ENCODE assay signal across 18 mouse cellular contexts in genomic region chr1:179031581-179031980, GRCm38 (mm10).
DNase-seq lines count a peak whose midpoint lies in the region; ATAC-seq and TF ChIP-seq lines count a peak whose summit lies in the region.
"Had no signal": no experiment of that assay in that cellular context is flagged by ENCODE, and none has a peak within 500 bp of the region (broad histone marks: within the 10 kb centered on the region; RNA-seq: fewer than 3 reads in every experiment).

No protein-coding gene starts in this region.

- H3K9ac ChIP-seq in hindbrain, postnatal 0 days (replicated peaks; ENCODE audit: low read length), result no peak overlapping the region
- H3K9ac ChIP-seq: embryonic facial prominence, embryonic 12.5 days; forebrain, embryonic 12.5 days; heart, embryonic 12.5 days; hindbrain, embryonic 15.5 days had no signal

- peaks cover 15% of the 10 kb centered on the region for H3K4me1 ChIP-seq in cerebellum, adult 2 months (ENCODE audit: control insufficient read depth, insufficient read depth, low read length)
- no peaks in the 10 kb centered on the region for H3K4me1 ChIP-seq in hindbrain, postnatal 0 days (ENCODE audit: insufficient read depth, low read length)
- H3K4me1 ChIP-seq: embryonic facial prominence, embryonic 12.5 days; hindbrain, embryonic 15.5 days had no signal

- 38% methylated on average over 5 of the region's 5 CpGs for WGBS in cerebellum, adult 2 months
- WGBS in hindbrain, postnatal 0 days, result 91% methylated on average over 5 of the region's 5 CpGs

- no peak for TF ChIP-seq POLR2A in cerebellum, adult 2 months (IDR thresholded peaks at IDR 0.05; ENCODE audit: borderline replicate concordance, insufficient read depth, low read length)

- peak; percentile 60 for DNase-seq in heart, adult 11 months
- DNase-seq in heart, postnatal 14 days, result no peak
- peak; percentile 61 to 73 for DNase-seq in cerebellum, adult 2 months
- DNase-seq in cerebellum, adult 9-11 months, result peak; percentile 66
- no peak for DNase-seq in thymus, adult 18-20 months
- no peak for DNase-seq in hindbrain, postnatal 0 days (ENCODE audit: low spot score)
- no peak for DNase-seq in adrenal gland, adult (ENCODE audit: inconsistent age in 2 of 2, low spot score in 1 of 2)
- DNase-seq: adrenal gland, postnatal 10 days; gastrocnemius, postnatal 14 days; heart, postnatal 36 days; kidney, adult 8-10 months had no signal

- intact Hi-C loops in heart, postnatal 14 days (cut with DNase I), result no loop called here

- no peak overlapping the region for H3K27ac ChIP-seq in cerebellum, adult 2 months (ENCODE audit: insufficient read depth, low read length)
- no peak overlapping the region for H3K27ac ChIP-seq in hindbrain, postnatal 0 days
- H3K27ac ChIP-seq: embryonic facial prominence, embryonic 12.5 days; forebrain, embryonic 12.5 days; hindbrain, embryonic 15.5 days had no signal

- no peaks in the 10 kb centered on the region for H3K36me3 ChIP-seq in hindbrain, postnatal 0 days (ENCODE audit: insufficient read depth, low read length)
- H3K36me3 ChIP-seq: embryonic facial prominence, embryonic 12.5 days; forebrain, embryonic 12.5 days; heart, embryonic 12.5 days; hindbrain, embryonic 15.5 days had no signal

- no peak overlapping the region for H3K4me2 ChIP-seq in hindbrain, postnatal 0 days (ENCODE audit: low read depth, low read length)
- H3K4me2 ChIP-seq: embryonic facial prominence, embryonic 12.5 days; forebrain, embryonic 12.5 days; heart, embryonic 12.5 days; hindbrain, embryonic 15.5 days had no signal

- H3K9me3 ChIP-seq in hindbrain, postnatal 0 days (ENCODE audit: low read length), result no peaks in the 10 kb centered on the region
- H3K9me3 ChIP-seq: embryonic facial prominence, embryonic 12.5 days; forebrain, embryonic 12.5 days; heart, embryonic 12.5 days; hindbrain, embryonic 15.5 days had no signal

- H3K4me3 ChIP-seq in cerebellum, adult 2 months (replicated peaks; ENCODE audit: insufficient read depth, low read depth, low read length), result no peak overlapping the region
- H3K4me3 ChIP-seq in hindbrain, postnatal 0 days (ENCODE audit: low read length), result no peak overlapping the region
- H3K4me3 ChIP-seq: embryonic facial prominence, embryonic 12.5 days; forebrain, embryonic 12.5 days; heart, embryonic 12.5 days; hindbrain, embryonic 15.5 days had no signal

- no peak for TF ChIP-seq CTCF in cerebellum, adult 2 months (IDR thresholded peaks at IDR 0.05; ENCODE audit: borderline replicate concordance, insufficient read depth, low read depth, low read length)
- TF ChIP-seq CTCF in hindbrain, postnatal 0 days (IDR thresholded peaks at IDR 0.05; ENCODE audit: low read depth), result no peak

- no peak for ATAC-seq in hindbrain, postnatal 0 days
- ATAC-seq: forebrain, embryonic 16.5 days; inflammation-experienced regulatory T-cells, adult 6 months; intestine, postnatal 0 days had no signal

- no peaks in the 10 kb centered on the region for H3K27me3 ChIP-seq in cerebellum, adult 2 months (ENCODE audit: control insufficient read depth, insufficient read depth, low read length)
- H3K27me3 ChIP-seq in hindbrain, postnatal 0 days (ENCODE audit: insufficient read depth, low read length), result no peaks in the 10 kb centered on the region
- H3K27me3 ChIP-seq: embryonic facial prominence, embryonic 12.5 days; heart, embryonic 12.5 days; hindbrain, embryonic 15.5 days had no signal

Comparison
In these comparisons a context has a peak if more than half of its experiments do, and no peak if none do; other contexts are left out.
1. DNase-seq: peak in heart, adult 11 months (single experiment), cerebellum, adult 2 months (2 of 2) and cerebellum, adult 9-11 months (single experiment); none in heart, postnatal 14 days (0 of 2), thymus, adult 18-20 months (0 of 2), hindbrain, postnatal 0 days (single experiment) and adrenal gland, adult (0 of 2).